Mouse (Mus musculus) MEL (cell line): ENCODE results near the gene Bet1l. TPM values are rescaled to one million over a fixed set of nuclear protein-coding genes. Genes with fewer than 3 reads are reported as not detected.

ENCODE experiments used
- DNase-seq: peaks from one replicate; pipeline ENCODE4 v3.0.0; 2011; ENCODE audit warnings: low read depth, low spot score
- H3K27ac ChIP-seq: 2 replicates; pipeline ENCODE4 v1.5.1; 2012; ENCODE audit warnings: low read depth, mild to moderate bottlenecking, control low read depth, low read length, moderate library complexity; ENCODE audit not compliant: control insufficient read depth
- H3K27me3 ChIP-seq, 2 experiments: fragments of 150-350 bp in 1 of 2; sonication (generic) in 1 of 2; 2 replicates each; pipeline ENCODE4 v1.6.1; 2012; ENCODE audit warnings: low read length in 2 of 2, mild to moderate bottlenecking in 2 of 2, improper control_type of control experiment in 1 of 2, moderate library complexity in 1 of 2; ENCODE audit not compliant: insufficient read depth in 2 of 2, control insufficient read depth in 1 of 2
- H3K36me3 ChIP-seq, 2 experiments: 2 replicates each; pipeline ENCODE4 v1.6.1; 2012 to 2014; ENCODE audit warnings: low read length in 2 of 2, improper control_type of control experiment in 1 of 2, inconsistent platforms in 1 of 2, mild to moderate bottlenecking in 1 of 2; ENCODE audit not compliant: insufficient read depth in 2 of 2, control insufficient read depth in 1 of 2
- H3K4me1 ChIP-seq, 2 experiments: fragments of 150-350 bp in 1 of 2; sonication (generic) in 1 of 2; 2 replicates each; pipeline ENCODE4 v1.6.1; 2012; ENCODE audit warnings: low read length in 2 of 2, improper control_type of control experiment in 1 of 2, mild to moderate bottlenecking in 1 of 2; ENCODE audit not compliant: insufficient read depth in 2 of 2, control insufficient read depth in 1 of 2
- H3K4me3 ChIP-seq, 2 experiments: fragments of 150-350 bp in 1 of 2; sonication (generic) in 1 of 2; 2 replicates each; pipeline ENCODE4 v1.5.1; 2012; ENCODE audit warnings: low read depth in 2 of 2, low read length in 2 of 2, mild to moderate bottlenecking in 2 of 2, moderate library complexity in 2 of 2, control low read depth in 1 of 2, improper control_type of control experiment in 1 of 2; ENCODE audit not compliant: control insufficient read depth in 1 of 2, insufficient read depth in 1 of 2
- H3K79me2 ChIP-seq: 2 replicates; pipeline ENCODE4 v1.6.1; 2012; ENCODE audit warnings: mild to moderate bottlenecking, low read length, moderate library complexity; ENCODE audit not compliant: control insufficient read depth, poor library complexity, insufficient read depth
- H3K9ac ChIP-seq: 2 replicates; pipeline ENCODE4 v1.6.1; 2012; ENCODE audit warnings: low read depth, mild to moderate bottlenecking, control low read depth, low read length, moderate library complexity; ENCODE audit not compliant: control insufficient read depth, poor library complexity, severe bottlenecking
- H3K9me3 ChIP-seq: fragments of 150-350 bp; sonication (generic); replicated peaks from 2 replicates; pipeline ENCODE4 v1.6.1; 2012; ENCODE audit warnings: mild to moderate bottlenecking, low read length, improper control_type of control experiment, moderate library complexity; ENCODE audit not compliant: insufficient read depth
- CHD1 ChIP-seq: IDR thresholded peaks from 2 replicates; pipeline ENCODE4 v1.6.1; 2012; ENCODE audit warnings: low read depth, mild to moderate bottlenecking, inconsistent platforms, low read length, improper control_type of control experiment
- CTCF ChIP-seq, 3 experiments: IDR thresholded peaks in 2 of 3; conservative IDR thresholded peaks in 1 of 3; 2 replicates each; pipeline ENCODE4 v1.5.1; 2011 to 2012; ENCODE audit warnings: low read length in 3 of 3, low read depth in 2 of 3, mild to moderate bottlenecking in 2 of 3, improper control_type of control experiment in 1 of 3, inconsistent platforms in 1 of 3, mixed read lengths in 1 of 3, moderate library complexity in 1 of 3; ENCODE audit not compliant: control insufficient read depth in 1 of 3, insufficient read depth in 1 of 3, poor library complexity in 1 of 3, severe bottlenecking in 1 of 3
- E2F4 ChIP-seq: IDR thresholded peaks from 2 replicates; pipeline ENCODE4 v1.6.1; 2011; ENCODE audit warnings: low read depth, low read length, improper control_type of control experiment, borderline replicate concordance
- ELF1 ChIP-seq: IDR thresholded peaks from 2 replicates; pipeline ENCODE4 v1.6.1; 2014; ENCODE audit warnings: low read depth, mild to moderate bottlenecking, inconsistent platforms, low read length, improper control_type of control experiment, moderate library complexity
- HCFC1 ChIP-seq: IDR thresholded peaks from 2 replicates; pipeline ENCODE4 v1.6.1; 2012; ENCODE audit warnings: low read depth, mild to moderate bottlenecking, inconsistent platforms, low read length, improper control_type of control experiment, moderate library complexity
- KAT2A ChIP-seq: conservative IDR thresholded peaks from 2 replicates; pipeline ENCODE4 v1.6.1; 2012; ENCODE audit warnings: low read depth, low read length, improper control_type of control experiment, inconsistent platforms
- MAZ ChIP-seq: IDR thresholded peaks from 2 replicates; pipeline ENCODE4 v1.6.1; 2012; ENCODE audit warnings: low read depth, mild to moderate bottlenecking, inconsistent platforms, low read length, improper control_type of control experiment
- MEF2A ChIP-seq: IDR thresholded peaks from 2 replicates; pipeline ENCODE4 v1.6.1; 2014; ENCODE audit warnings: low read depth, mild to moderate bottlenecking, inconsistent platforms, low read length, improper control_type of control experiment; ENCODE audit not compliant: poor library complexity, insufficient replicate concordance, severe bottlenecking; ENCODE audit errors: extremely low read depth
- NRF1 ChIP-seq: IDR thresholded peaks from 2 replicates; pipeline ENCODE4 v1.6.1; 2014; ENCODE audit warnings: low read depth, mild to moderate bottlenecking, inconsistent platforms, low read length, improper control_type of control experiment, moderate library complexity; ENCODE audit not compliant: poor library complexity, insufficient read depth, severe bottlenecking
- POLR2AphosphoS5 ChIP-seq: IDR thresholded peaks from 2 replicates; pipeline ENCODE4 v1.6.1; 2012; ENCODE audit warnings: low read depth, borderline replicate concordance, mild to moderate bottlenecking, inconsistent platforms, low read length, moderate library complexity, mixed read lengths
- SIN3A ChIP-seq: IDR thresholded peaks from 2 replicates; pipeline ENCODE4 v1.6.1; 2012; ENCODE audit warnings: low read length, improper control_type of control experiment, inconsistent platforms
- TAL1 ChIP-seq: IDR thresholded peaks from 2 replicates; pipeline ENCODE4 v1.6.1; 2012; ENCODE audit warnings: mild to moderate bottlenecking, inconsistent platforms, low read length, moderate library complexity, mixed read lengths
- UBTF ChIP-seq: IDR thresholded peaks from 2 replicates; pipeline ENCODE4 v1.6.1; 2012; ENCODE audit warnings: low read depth, mild to moderate bottlenecking, inconsistent platforms, low read length, improper control_type of control experiment, moderate library complexity, borderline replicate concordance; ENCODE audit not compliant: insufficient read depth
- USF1 ChIP-seq: IDR thresholded peaks from 2 replicates; pipeline ENCODE4 v1.6.1; 2014; ENCODE audit warnings: low read depth, mild to moderate bottlenecking, inconsistent platforms, low read length, improper control_type of control experiment, moderate library complexity
- USF2 ChIP-seq, 2 experiments: IDR thresholded peaks; 2 replicates each; pipeline ENCODE4 v1.6.1; 2011 to 2012; ENCODE audit warnings: improper control_type of control experiment in 2 of 2, low read length in 2 of 2, borderline replicate concordance in 1 of 2, inconsistent platforms in 1 of 2, low read depth in 1 of 2, mild to moderate bottlenecking in 1 of 2; ENCODE audit not compliant: insufficient read depth in 1 of 2
- ZNF384 ChIP-seq: IDR thresholded peaks from 2 replicates; pipeline ENCODE4 v1.6.1; 2012; ENCODE audit warnings: low read depth, mild to moderate bottlenecking, inconsistent platforms, low read length, improper control_type of control experiment
- polyA plus RNA-seq, 2 experiments: library from polyadenylated mRNA; stranded (reverse) in 1 of 2; unstranded in 1 of 2; fragments of >175 nt in 1 of 2; fragments of >200 nt in 1 of 2; gene quantifications; 2 replicates each; pipeline versions ENCODE4 v1.2.1 to v1.2.4; 2012; ENCODE audit warnings: low replicate concordance in 2 of 2, low read depth in 1 of 2; ENCODE audit not compliant: insufficient read length in 2 of 2, insufficient read depth in 1 of 2, missing spikeins in 1 of 2
- total RNA-seq: library from RNA; depleted of rRNA; stranded (reverse); fragments of 300-350 nt; gene quantifications from 2 replicates; pipeline ENCODE4 v1.2.3, GENCODE M21; 2012

Bet1l gene
- total and polyA plus RNA-seq, 3 experiments, result 16.0 to 26.2 TPM; not detected in 1

- peak; percentile 100 for TF ChIP-seq SIN3A
Observed at GRCm38 (mm10) chr7:140881696-140882468, 24.5 kb upstream of the Bet1l start, which contains the start of the genes Psmd13 and Sirt3 (continued).

GRCm38 (mm10) chr7:140880865-140881515 is 23.6 kb upstream of the Bet1l start:
- H3K4me3 ChIP-seq, result peak overlapping the region; percentile 92
- H3K27me3 ChIP-seq, result no peaks in the 10 kb centered on the region
- TF ChIP-seq ELF1 (no peak), NRF1 (no peak), TAL1 (no peak), KAT2A (no peak), E2F4 (no peak), HCFC1 (no peak), MAZ (no peak), ZNF384 (peak; percentile 68; the same call in 1 of the 2 replicates), CTCF (IDR thresholded peaks at IDR 0.05 in 2 of 3, conservative IDR thresholded peaks at IDR 0.05 in 1 of 3; ENCODE audit: control insufficient read depth in 1 of 3, insufficient read depth in 1 of 3, low read depth in 2 of 3, low read length in 3 of 3, poor library complexity in 1 of 3, severe bottlenecking in 1 of 3) (no peak), USF1 (0 out of 2 replicates have a peak, but pooled peaks have one; percentile 44)
- peaks cover 0 to 14% of the 10 kb centered on the region in 2 experiments; a peak in 3 of 4 replicates for H3K4me1 ChIP-seq
- peaks cover 0 to 18% of the 10 kb centered on the region in 2 experiments; a peak in 2 of 4 replicates for H3K36me3 ChIP-seq
- H3K79me2 ChIP-seq, result peaks cover 15% of the 10 kb centered on the region
- H3K9me3 ChIP-seq, result no peaks in the 10 kb centered on the region
- H3K27ac ChIP-seq, result no peak overlapping the region; the same call in 1 of the 2 replicates
- DNase-seq, result no peak
- H3K9ac ChIP-seq, result peak overlapping the region; percentile 66

GRCm38 (mm10) chr7:140880419-140880818 is 23.0 kb upstream of the Bet1l start:
- Histone ChIP-seq H3K4me3 (no peak overlapping the region), H3K27me3 (no peaks in the 10 kb centered on the region), H3K27ac (no peak overlapping the region), H3K9me3 (no peaks in the 10 kb centered on the region), H3K79me2 (peaks cover 15% of the 10 kb centered on the region), H3K4me1 (peaks cover 0 to 14% of the 10 kb centered on the region in 2 experiments; a peak in 3 of 4 replicates), H3K9ac (no peak overlapping the region), H3K36me3 (peaks cover 0 to 18% of the 10 kb centered on the region in 2 experiments; a peak in 2 of 4 replicates)
- no peak for TF ChIP-seq MEF2A
- no peak for TF ChIP-seq HCFC1
- no peak for TF ChIP-seq UBTF
- TF ChIP-seq CTCF (IDR thresholded peaks at IDR 0.05 in 2 of 3, conservative IDR thresholded peaks at IDR 0.05 in 1 of 3; ENCODE audit: control insufficient read depth in 1 of 3, insufficient read depth in 1 of 3, low read depth in 2 of 3, low read length in 3 of 3, poor library complexity in 1 of 3, severe bottlenecking in 1 of 3), result no peak
- TF ChIP-seq POLR2AphosphoS5, result no peak
- no peak for TF ChIP-seq USF2 (IDR thresholded peaks at IDR 0.05; ENCODE audit: borderline replicate concordance in 1 of 2, insufficient read depth in 1 of 2, low read depth in 1 of 2, low read length in 2 of 2)
- no peak for TF ChIP-seq CHD1
- no peak for DNase-seq
